Mouse (Mus musculus) spleen, adult 2 months (tissue): ENCODE results near the gene Bmp5.

ENCODE experiments used
- CTCF ChIP-seq: fragments of 200-500 bp; IDR thresholded peaks from 2 replicates; pipeline ENCODE4 v1.5.1; 2011; ENCODE audit warnings: mild to moderate bottlenecking, inconsistent platforms; ENCODE audit not compliant: insufficient read depth, insufficient read length, insufficient replicate concordance; ENCODE audit errors: extremely low read depth
- POLR2A ChIP-seq: fragments of 200-500 bp; IDR thresholded peaks from 2 replicates; pipeline ENCODE4 v1.6.1; 2011; ENCODE audit warnings: low read depth, low read length, inconsistent platforms

GRCm38 (mm10) chr9:75858939-75859338 lies 83.8 kb downstream of the Bmp5 start:
- TF ChIP-seq POLR2A = no peak
- TF ChIP-seq CTCF = no peak
